Mouse (Mus musculus) limb, embryonic 12.5 days (tissue): ENCODE results near the gene Mrpl21. TPM values are rescaled to one million over a fixed set of nuclear protein-coding genes. Genes with fewer than 3 reads are reported as not detected.

Experiments
- ATAC-seq: fragments of 200-750 bp; cut with Nextera tagmentation; 2 replicates; pipeline ENCODE4 v1.8.0; 2017; ENCODE audit warnings: low read depth, moderate TSS enrichment; ENCODE audit not compliant: insufficient number of reproducible peaks, insufficient read depth, low FRiP score, low TSS enrichment
- H3K27ac ChIP-seq: fragments of 300-500 bp; sonication (generic); 2 replicates; pipeline ENCODE4 v1.5.1; 2016; ENCODE audit warnings: mild to moderate bottlenecking, moderate library complexity
- H3K27me3 ChIP-seq: fragments of 300-500 bp; sonication (generic); 2 replicates; pipeline ENCODE4 v1.6.1; 2016; ENCODE audit warnings: mild to moderate bottlenecking, moderate library complexity
- H3K36me3 ChIP-seq: fragments of 300-500 bp; sonication (generic); 2 replicates; pipeline ENCODE4 v1.6.1; 2016; ENCODE audit warnings: mild to moderate bottlenecking, moderate library complexity
- H3K4me1 ChIP-seq: fragments of 300-500 bp; sonication (generic); replicated peaks from 2 replicates; pipeline ENCODE4 v1.6.1; 2016
- H3K4me2 ChIP-seq: fragments of 300-500 bp; sonication (generic); 2 replicates; pipeline ENCODE4 v1.6.1; 2016; ENCODE audit warnings: mild to moderate bottlenecking, moderate library complexity
- H3K4me3 ChIP-seq: fragments of 300-500 bp; sonication (generic); replicated peaks from 2 replicates; pipeline ENCODE4 v1.5.1; 2016; ENCODE audit warnings: mild to moderate bottlenecking
- H3K9ac ChIP-seq: fragments of 300-500 bp; sonication (generic); replicated peaks from 2 replicates; pipeline ENCODE4 v1.6.1; 2016; ENCODE audit warnings: mild to moderate bottlenecking, moderate library complexity
- H3K9me3 ChIP-seq: fragments of 300-500 bp; sonication (generic); 2 replicates; pipeline ENCODE4 v1.6.1; 2016; ENCODE audit warnings: mild to moderate bottlenecking, moderate library complexity
- WGBS: fragments of 180-500 bp; shearing (Covaris S2); methylation state at CpG from one replicate; pipeline ENCODE4 v1.1.7; 2016; 5-methylcytosine and 5-hydroxymethylcytosine counted together
- polyA plus RNA-seq: library from polyadenylated mRNA; unstranded; fragments of >200 nt; fragmentation: Nextera tagmentation; extraction: Ambion mirVana; gene quantifications from 2 replicates; pipeline ENCODE4 v1.2.1, GENCODE M21; 2016

Gene Mrpl21
- polyA plus RNA-seq, 1 experiment from 2014 or later = 139 TPM

DNA sequence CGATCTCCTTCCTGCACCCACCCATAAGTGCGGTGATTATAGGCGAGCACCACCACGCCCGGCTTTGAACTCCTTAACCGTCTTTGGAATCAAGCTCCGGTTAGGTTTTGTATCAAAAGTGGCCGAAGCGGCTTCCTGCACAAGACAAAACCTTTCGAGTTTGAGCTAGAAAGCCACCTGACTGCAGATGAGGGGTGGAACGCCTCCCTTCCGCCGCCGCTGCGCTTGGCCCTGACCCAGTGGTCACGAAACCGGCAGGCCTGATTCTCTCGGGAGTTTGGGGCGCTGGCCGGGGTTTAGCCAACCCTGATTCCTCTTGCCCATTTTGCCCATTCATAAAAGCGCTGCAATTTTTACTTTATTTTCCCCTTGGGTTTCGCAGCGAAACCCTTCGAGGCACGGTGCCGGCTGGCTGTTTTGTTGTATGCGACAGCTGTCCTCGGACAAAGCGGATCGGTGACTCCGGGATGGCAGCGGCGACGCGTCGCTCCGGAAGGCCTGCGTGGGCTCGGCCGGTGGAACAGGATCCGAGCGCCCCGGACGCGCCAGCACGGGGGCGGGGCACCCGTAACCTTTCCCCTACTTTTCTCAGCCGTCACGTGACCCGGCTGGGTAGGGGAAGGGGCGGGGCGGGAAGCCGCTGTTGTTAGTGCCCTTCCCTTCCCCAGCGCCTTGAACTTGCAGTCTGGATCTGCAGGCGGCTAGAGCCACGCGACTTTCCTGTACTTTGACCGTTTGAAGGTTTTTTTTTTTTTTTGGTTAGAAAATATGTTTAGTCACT lies 42.4 kb downstream of the Mrpl21 start:
- Histone ChIP-seq H3K9ac (peak overlapping the region; percentile 54), H3K27me3 (peaks cover 24% of the 10 kb centered on the region), H3K36me3 (no peaks in the 10 kb centered on the region), H3K4me3 (peak overlapping the region; percentile 60), H3K9me3 (no peaks in the 10 kb centered on the region), H3K4me1 (peaks cover 37% of the 10 kb centered on the region), H3K4me2 (peak overlapping the region; percentile 96), H3K27ac (peak overlapping the region; percentile 84)
- ATAC-seq = peak; percentile 60; the same call in 1 of the 2 replicates
- under 1% methylated on average over 59 of the region's 59 CpGs for WGBS

DNA sequence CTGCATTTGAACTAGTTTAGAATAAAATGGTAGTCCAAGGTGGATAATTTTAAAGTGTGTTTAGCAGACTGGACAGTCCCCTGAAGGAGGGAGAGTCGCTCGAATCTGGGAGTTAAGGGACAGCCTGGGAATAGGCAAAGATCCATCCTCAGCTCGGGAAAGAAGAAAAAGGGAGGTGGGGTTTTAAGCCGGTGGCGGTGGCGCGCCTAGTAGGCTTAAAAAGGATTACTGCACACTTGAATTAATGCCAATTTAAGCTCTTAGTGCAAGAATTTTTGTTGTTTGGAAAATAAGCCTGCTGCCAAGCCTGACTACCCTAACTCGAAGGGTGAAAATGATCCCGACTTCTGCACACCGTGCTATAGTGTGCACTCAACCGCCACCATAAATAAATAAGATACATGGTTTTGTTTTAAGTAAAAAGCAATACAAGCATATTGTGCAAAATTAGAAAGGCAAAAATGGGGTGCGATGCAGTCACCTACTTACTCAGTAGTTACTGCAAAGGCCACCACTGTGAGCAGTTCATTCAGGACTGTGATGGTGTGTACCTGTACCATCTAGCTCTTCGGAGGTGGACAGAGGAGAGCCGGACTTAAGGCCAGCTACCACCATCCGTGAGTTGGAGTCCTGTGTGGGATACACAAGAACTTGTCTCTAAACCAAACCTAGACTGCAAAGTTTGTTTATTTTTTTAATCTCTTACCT lies 43.2 kb downstream of the Mrpl21 start:
- peaks cover 24% of the 10 kb centered on the region for H3K27me3 ChIP-seq

DNA sequence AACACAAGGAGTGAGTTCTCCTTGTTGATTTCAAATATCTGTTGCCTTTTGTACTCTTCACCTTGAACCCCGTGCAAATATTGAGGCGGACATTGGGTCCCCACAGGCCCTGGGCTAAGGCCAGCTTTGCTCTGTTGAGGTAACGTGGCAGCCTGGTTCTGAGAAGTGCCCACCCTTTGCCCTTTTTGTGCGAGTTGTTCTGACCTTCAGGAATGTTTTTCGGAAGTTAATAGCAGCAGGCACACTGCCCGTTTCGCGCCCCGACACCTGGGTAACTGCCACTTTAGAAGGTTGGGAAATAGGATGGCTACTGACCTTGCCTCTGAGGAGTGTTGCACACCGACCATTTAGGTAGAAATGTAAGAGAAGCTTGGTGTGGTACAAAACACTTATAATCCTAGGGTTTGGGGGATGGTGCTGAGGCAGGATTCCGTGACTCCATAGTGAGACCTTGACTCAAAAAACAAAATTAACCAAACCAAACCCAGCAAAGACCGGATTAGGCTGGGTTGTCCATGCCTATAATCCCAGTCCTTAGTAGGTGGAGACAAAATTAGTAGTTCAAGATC lies 43.9 kb downstream of the Mrpl21 start:
- peak overlapping the region; percentile 84; the same call in 1 of the 2 replicates for H3K27ac ChIP-seq
- WGBS = 80% methylated on average over 12 of the region's 12 CpGs
- peaks cover 34% of the 10 kb centered on the region for H3K4me1 ChIP-seq
- 0 out of 2 replicates have a peak overlapping the region, but pooled peaks have one; percentile 96 for H3K4me2 ChIP-seq
- no peak overlapping the region for H3K9ac ChIP-seq
- no peaks in the 10 kb centered on the region for H3K9me3 ChIP-seq
- peaks cover 20% of the 10 kb centered on the region for H3K27me3 ChIP-seq
- no peak overlapping the region for H3K4me3 ChIP-seq
- no peaks in the 10 kb centered on the region for H3K36me3 ChIP-seq
- ATAC-seq = no peak

More for the DNA sequence above, 43.2 kb downstream of the Mrpl21 start:
- WGBS = 44% methylated on average over 15 of the region's 15 CpGs
- Histone ChIP-seq H3K4me3 (peak overlapping the region; percentile 60), H3K9me3 (no peaks in the 10 kb centered on the region), H3K9ac (peak overlapping the region; percentile 54; the same call in 1 of the 2 replicates), H3K4me2 (peak overlapping the region; percentile 96), H3K27ac (peak overlapping the region; percentile 84), H3K36me3 (no peaks in the 10 kb centered on the region), H3K4me1 (peaks cover 37% of the 10 kb centered on the region)
- no peak for ATAC-seq

DNA sequence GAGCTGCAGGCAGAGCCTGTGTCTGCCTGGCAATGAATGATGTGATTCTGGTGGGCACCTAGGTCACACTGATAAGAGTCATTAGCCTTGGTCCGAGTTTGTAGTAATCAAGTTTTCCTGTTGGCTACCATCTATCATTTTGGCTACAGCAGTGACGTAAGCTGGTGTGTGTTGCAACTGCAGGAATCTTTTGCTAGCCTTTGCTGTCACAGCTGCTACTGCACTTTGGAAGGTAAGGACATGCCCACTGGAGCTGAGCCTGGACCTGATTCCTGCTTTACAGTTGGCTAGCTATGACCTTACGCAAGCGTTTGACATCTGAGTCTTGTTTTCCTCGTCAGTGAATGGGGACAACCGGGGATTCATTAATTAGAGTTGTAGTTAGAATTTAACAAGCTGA lies 50.5 kb downstream of the Mrpl21 start:
- 59% methylated on average over 6 of the region's 6 CpGs for WGBS
- Histone ChIP-seq H3K4me2 (no peak overlapping the region), H3K9ac (no peak overlapping the region), H3K36me3 (no peaks in the 10 kb centered on the region), H3K27ac (no peak overlapping the region), H3K9me3 (no peaks in the 10 kb centered on the region), H3K4me1 (no peaks in the 10 kb centered on the region), H3K4me3 (no peak overlapping the region), H3K27me3 (no peaks in the 10 kb centered on the region)
- no peak for ATAC-seq

DNA sequence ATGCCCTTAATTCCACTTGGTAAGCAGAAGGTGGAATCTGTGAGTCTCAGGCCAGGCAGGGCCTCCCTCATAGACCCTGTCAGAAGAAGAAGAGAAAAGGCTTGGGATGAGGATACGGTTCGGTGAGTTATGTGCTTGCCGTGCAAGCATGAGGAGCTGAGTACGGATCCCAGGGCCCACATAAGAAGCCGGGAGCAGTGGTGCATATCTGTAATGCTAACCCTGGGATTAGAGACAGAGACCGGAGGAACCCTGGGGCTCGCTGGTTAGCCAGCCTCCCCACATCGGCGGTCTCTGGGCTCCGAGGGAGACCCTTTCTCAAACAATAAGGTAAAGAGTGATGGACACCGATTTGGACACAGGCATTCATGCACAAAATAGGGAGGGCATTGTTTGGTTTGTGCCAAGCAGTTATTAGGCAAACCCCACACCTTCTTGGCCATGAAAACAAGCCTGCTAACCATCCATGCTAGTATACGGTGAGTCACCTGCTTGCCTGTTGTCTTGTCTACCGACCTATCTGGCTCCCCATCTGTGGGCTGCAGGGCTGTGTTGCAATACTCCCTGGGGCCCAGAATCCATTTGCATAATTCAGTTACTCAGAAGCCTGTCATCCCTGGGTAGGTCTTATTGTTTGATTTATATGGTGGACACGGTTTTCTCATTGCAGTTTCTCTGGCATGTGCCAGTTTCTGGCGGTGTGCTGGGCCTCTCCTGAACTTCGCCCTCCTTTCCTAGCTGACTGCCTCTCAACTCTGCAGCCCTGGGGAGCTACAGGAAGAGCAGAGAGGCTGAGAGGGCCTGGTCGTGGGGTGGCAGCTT lies 51.2 kb downstream of the Mrpl21 start:
- no peaks in the 10 kb centered on the region for H3K9me3 ChIP-seq
- no peak overlapping the region for H3K4me2 ChIP-seq
- no peak overlapping the region for H3K4me3 ChIP-seq
- no peak overlapping the region for H3K9ac ChIP-seq
- H3K27ac ChIP-seq = no peak overlapping the region
- 80% methylated on average over 17 of the region's 17 CpGs for WGBS
- H3K27me3 ChIP-seq = no peaks in the 10 kb centered on the region
- H3K36me3 ChIP-seq = no peaks in the 10 kb centered on the region
- H3K4me1 ChIP-seq = no peaks in the 10 kb centered on the region
- no peak for ATAC-seq

DNA sequence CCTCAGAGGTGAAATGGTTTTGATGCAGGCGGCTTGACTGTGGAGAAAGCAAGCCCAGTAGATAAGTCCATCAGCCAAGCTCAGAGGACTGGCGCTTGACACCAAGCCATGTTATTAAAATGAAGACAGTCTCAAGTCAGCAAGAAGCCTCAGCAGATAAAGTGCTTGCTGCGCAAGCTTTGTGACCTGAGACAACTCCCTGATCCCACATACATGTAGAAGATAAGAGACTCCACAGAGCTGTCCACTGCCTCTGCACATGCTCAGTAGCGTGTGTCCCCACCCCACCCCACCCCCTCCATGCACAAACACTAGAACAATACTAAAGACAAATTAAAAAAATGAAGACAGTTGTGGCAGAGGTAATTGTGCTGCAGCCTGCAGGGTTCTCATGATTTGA lies 51.8 kb downstream of the Mrpl21 start:
- Histone ChIP-seq H3K27me3 (no peaks in the 10 kb centered on the region), H3K9ac (no peak overlapping the region), H3K9me3 (no peaks in the 10 kb centered on the region), H3K36me3 (no peaks in the 10 kb centered on the region), H3K4me3 (no peak overlapping the region), H3K4me1 (no peaks in the 10 kb centered on the region), H3K4me2 (no peak overlapping the region), H3K27ac (no peak overlapping the region)
- ATAC-seq = no peak
- 89% methylated on average over 4 of the region's 4 CpGs for WGBS

DNA sequence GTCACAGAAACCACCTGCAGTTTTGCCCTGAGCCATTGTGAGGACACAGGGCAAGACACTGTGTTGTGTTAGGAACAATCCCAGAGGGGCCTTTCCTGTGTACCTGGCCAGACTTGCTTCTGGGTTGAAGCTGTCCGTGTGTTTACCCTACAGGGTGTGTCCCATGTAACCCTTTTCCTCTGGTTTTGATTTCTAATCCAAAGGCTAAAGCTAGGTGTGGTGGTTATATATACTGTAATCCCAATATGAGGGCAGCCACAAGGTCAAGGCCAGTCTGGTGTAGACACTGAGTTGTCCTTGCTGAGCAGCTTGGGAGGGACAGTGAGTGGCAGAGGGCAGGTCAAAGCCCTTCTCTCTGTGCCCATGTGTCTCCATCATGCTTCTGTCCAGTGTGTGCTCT lies 53.2 kb downstream of the Mrpl21 start:
- no peak for ATAC-seq

DNA sequence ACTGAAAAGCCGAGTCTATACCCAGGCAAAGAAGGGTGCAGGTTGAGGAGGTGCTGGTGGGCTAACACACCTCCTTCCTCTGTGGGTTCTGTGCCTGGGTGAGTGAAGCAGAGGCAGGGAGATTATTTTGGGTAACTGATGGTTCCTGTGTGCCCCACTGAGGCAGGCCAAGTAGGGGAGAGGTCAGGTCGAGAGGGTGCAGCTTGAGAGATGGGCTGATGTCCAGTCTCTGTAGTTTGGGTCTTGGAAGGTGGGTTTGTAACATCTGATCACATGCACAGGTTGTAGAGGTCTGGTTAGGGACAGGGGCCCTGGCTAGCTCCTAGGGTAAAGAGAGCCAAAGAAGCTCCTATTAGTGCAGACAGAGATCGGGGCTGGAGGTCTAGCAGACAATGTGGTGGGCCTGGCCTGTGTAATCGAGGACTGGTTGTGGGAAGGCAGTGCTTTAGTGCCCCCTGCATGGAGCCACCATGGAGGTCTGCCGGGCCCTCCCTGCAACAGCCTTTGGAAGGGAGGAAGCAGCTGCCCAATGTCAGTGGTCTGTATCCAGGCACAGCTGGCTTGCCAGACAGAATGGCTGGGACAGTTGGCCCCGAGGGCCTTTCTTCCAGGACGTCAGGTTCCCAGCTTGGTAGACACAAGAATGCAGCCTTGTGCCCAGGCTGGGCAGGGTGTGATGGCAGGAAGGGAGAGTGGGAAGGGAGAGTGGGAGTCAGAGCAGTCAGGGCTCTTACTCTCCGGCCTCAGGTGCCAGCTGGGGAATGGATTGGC lies 54.0 kb downstream of the Mrpl21 start:
- Histone ChIP-seq H3K36me3 (no peaks in the 10 kb centered on the region), H3K4me2 (no peak overlapping the region), H3K9me3 (no peaks in the 10 kb centered on the region), H3K4me1 (no peaks in the 10 kb centered on the region), H3K27me3 (no peaks in the 10 kb centered on the region), H3K9ac (no peak overlapping the region), H3K27ac (no peak overlapping the region), H3K4me3 (no peak overlapping the region)
- WGBS = 62% methylated on average over 8 of the region's 8 CpGs
- no peak for ATAC-seq

More for the DNA sequence above, 53.2 kb downstream of the Mrpl21 start:
- H3K4me1 ChIP-seq = no peaks in the 10 kb centered on the region
- WGBS = 74% methylated on average over 1 of the region's 1 CpGs
- no peaks in the 10 kb centered on the region for H3K36me3 ChIP-seq
- H3K4me3 ChIP-seq = no peak overlapping the region
- H3K4me2 ChIP-seq = no peak overlapping the region
- H3K27me3 ChIP-seq = no peaks in the 10 kb centered on the region
- no peak overlapping the region for H3K27ac ChIP-seq
- H3K9me3 ChIP-seq = no peaks in the 10 kb centered on the region
- H3K9ac ChIP-seq = no peak overlapping the region

DNA sequence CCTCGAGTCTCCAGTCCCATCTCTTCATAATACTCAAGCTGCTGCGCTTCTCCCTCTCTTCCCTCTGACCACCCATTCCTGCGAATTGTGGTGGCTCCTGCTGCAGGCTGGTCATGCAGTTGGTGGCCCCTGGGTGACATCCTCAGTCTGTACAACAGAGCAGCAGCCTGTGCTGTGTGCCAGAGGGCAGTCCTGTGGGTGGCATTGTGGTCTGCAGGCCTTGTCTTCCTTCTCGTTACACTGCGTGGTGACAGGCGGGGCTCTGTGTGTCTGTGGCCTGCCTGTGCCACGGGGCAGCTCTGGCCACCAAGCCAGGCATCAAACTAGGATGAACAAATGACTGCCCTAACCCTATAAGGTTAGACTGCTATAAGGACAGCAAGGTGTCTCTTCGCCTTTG lies 56.5 kb downstream of the Mrpl21 start:
- no peak for ATAC-seq
- Histone ChIP-seq H3K9ac (no peak overlapping the region), H3K27me3 (no peaks in the 10 kb centered on the region), H3K4me1 (no peaks in the 10 kb centered on the region), H3K4me2 (no peak overlapping the region), H3K9me3 (peaks cover 4% of the 10 kb centered on the region; the same call in 1 of the 2 replicates), H3K27ac (no peak overlapping the region), H3K4me3 (no peak overlapping the region), H3K36me3 (no peaks in the 10 kb centered on the region)
- 76% methylated on average over 8 of the region's 8 CpGs for WGBS

DNA sequence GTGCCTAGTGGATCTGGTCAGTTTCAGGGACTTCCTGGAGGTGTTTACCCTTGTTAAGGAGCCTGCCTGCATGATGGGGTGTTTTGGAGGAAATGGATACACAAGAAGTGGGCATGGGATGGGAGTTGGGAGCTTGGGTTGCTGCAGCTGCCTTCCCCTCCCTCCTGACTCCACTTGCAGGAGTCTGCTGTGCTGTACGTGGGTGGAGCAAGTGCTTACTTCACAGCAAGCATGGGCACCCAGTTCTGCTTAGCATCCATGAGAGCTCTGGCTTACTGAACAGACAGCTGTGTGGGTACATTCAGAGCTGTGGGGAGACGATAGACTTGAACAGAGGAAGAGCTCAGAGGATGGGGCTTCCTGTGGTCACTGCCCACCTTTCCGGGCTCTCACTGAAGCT lies 58.3 kb downstream of the Mrpl21 start:
- H3K27me3 ChIP-seq = no peaks in the 10 kb centered on the region
- no peak overlapping the region for H3K4me3 ChIP-seq
- H3K36me3 ChIP-seq = no peaks in the 10 kb centered on the region
- 72% methylated on average over 3 of the region's 3 CpGs for WGBS
- H3K4me1 ChIP-seq = no peaks in the 10 kb centered on the region
- H3K9me3 ChIP-seq = peaks cover 4% of the 10 kb centered on the region; the same call in 1 of the 2 replicates
- ATAC-seq = no peak
- H3K4me2 ChIP-seq = no peak overlapping the region
- H3K9ac ChIP-seq = no peak overlapping the region
- no peak overlapping the region for H3K27ac ChIP-seq
